Mouse (Mus musculus): ENCODE measurements at regions not wholly inside any gene's neighbourhood (a gene's known extent, or its start where the extent isn't known, plus 50 kb on each side); places are given as distances from the start of the nearest gene placed in this dataset.

DNA sequence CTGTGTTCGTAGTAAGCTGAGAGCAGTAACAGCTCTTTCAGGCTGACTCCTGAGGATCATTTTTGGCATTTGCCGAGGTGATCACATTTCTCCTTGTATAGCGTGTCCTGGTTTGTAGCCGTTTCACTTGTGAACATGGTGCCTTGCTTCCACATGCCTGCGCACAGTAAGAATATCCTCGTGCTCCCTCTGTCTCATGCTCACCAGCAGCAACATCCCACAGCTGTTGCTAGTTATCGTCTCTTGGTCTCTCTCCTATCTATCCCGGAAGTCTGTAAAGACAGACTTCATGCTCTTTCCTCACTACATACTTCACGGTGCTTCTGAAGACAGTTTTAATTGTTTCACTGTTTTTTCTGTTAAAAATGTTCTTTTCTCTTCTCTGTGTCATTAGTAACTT, 331.7 kb upstream of the Tmc3 start:
- DNase-seq (ENCODE audit: low spot score), result no peak

DNA sequence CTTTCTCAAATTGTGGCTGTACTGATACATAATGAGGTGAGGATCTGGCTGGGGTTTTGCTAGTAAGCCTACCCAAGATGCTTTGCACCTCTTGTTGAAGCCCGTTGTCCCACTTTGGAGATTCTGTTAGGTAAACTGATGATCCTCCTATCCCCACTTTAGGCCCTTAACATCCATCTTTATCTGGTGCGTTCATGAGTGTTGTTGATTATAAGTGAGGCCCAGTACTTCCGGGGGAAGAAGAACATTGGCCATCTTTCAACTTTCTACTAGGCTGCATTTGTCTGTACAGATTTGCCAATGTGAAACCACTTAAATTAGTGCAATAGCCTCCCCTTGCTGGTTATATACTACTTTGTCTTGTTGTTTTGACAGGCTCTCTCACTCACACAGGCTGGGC, 331.3 kb upstream of the Tmc3 start:
- DNase-seq (ENCODE audit: low spot score), result no peak

- DNase-seq (ENCODE audit: low spot score), result no peak
These were observed 330.3 kb upstream of the Tmc3 start for GRCm38 (mm10) chr7:83254411-83254810.

- DNase-seq (ENCODE audit: low spot score), result no peak
These were observed 328.4 kb upstream of the Tmc3 start for GRCm38 (mm10) chr7:83256236-83256784.

- DNase-seq (ENCODE audit: low spot score), result no peak
These were observed 326.3 kb upstream of the Tmc3 start for GRCm38 (mm10) chr7:83258363-83258916.

- DNase-seq (ENCODE audit: low spot score), result no peak
These were observed 323.2 kb upstream of the Tmc3 start for GRCm38 (mm10) chr7:83261489-83261888.

- no peak for DNase-seq (ENCODE audit: low spot score)
These were observed 294.6 kb upstream of the Tmc3 start for GRCm38 (mm10) chr7:83289915-83290773.

GRCm38 (mm10) chr7:83307112-83307511, 277.6 kb upstream of the Tmc3 start:
- no peak for DNase-seq (ENCODE audit: low spot score)

GRCm38 (mm10) chr7:83312172-83312571, 272.6 kb upstream of the Tmc3 start:
- DNase-seq (ENCODE audit: low spot score), result no peak

- DNase-seq (ENCODE audit: low spot score), result no peak
These were observed 254.8 kb upstream of the Tmc3 start for GRCm38 (mm10) chr7:83329809-83330412.

DNA sequence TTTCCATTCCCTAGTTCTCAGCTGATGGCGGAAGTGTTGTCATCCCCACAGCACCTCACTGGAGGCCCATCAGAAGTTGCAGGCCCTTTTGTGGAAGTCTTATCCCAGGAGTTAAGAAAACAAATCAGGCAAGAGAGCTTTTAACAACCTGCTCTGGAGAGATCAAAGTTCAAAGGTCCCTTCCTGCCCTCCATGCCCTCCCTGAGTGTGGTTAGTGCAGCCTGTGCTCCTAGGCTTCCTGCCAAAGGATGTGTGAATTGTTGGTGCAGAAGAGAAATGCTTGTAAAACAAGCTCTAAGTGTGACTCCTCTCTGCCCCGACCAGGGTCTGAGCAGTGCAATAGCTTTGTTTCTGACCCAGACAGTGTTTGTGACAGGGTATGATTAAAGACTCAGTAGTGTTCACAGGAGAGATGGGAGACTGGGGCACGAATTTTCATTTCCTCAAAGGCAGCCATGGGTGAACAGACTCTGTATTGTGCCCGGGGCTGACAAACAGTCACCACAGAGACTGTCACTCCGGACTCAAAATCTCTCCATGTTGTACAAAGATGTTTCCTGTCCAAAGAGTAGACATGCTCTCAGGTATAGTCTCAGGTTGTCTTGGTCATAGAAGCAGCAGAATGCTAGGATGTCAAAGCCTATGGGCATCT, 237.5 kb upstream of the Tmc3 start:
- DNase-seq (ENCODE audit: low spot score), result no peak

DNA sequence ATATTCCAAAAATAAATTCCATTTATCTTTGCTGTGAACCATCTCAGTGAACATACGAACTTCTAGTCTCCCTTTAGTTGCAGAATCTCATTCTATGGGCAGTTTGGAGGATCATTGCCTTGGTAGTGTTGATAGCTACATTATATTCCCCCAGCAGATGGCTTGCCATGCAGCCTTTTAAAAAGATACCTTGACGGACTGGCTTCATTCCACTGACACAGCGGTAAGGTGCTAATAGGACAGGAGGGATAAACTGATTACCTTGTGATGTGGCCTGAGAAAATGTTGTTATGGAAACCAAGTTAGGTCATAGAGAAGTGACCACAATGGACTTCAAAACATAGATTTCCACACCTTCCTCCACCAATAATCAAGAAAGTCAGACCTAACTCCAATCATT, 215.5 kb upstream of the Tmc3 start:
- no peak for DNase-seq (ENCODE audit: low spot score)

DNA sequence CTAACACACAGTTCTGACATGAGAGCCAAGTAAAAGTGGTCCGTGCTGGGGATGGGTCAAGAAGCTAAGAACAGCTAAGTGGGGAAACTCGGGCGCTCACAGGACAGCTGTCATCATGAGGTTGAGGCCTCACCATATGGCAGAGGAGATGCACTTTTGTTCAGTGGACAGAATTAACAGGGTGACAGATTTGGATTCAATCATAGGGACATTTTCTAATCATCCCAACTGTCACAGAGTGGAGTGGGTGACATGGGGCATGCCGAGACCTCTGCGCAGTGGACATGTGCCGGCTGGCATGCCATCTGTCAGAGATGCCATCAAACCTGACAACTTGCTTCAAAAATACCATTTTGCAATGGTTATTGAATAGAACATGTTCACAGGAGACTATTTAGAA, 215.1 kb upstream of the Tmc3 start:
- DNase-seq (ENCODE audit: low spot score), result no peak

DNA sequence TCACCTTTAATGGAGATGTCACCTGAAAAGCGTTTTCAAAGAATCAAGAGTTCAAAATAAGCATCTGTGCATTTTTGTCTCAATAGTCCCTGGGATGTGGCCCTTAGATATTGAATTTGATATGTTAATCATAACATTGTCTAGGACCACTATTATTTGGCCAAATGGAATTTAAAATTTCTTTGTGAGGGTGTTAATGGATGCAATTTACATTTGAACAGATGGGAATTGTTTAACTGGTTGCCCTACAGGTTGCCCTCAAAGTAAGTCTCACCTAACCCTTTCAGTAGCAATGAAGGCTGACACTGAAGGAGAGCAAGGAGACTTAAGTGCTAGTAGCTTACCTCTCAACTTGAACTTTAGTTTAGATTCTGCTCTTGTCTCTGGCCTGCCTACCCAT, 207.9 kb upstream of the Tmc3 start:
- no peak for DNase-seq (ENCODE audit: low spot score)

DNA sequence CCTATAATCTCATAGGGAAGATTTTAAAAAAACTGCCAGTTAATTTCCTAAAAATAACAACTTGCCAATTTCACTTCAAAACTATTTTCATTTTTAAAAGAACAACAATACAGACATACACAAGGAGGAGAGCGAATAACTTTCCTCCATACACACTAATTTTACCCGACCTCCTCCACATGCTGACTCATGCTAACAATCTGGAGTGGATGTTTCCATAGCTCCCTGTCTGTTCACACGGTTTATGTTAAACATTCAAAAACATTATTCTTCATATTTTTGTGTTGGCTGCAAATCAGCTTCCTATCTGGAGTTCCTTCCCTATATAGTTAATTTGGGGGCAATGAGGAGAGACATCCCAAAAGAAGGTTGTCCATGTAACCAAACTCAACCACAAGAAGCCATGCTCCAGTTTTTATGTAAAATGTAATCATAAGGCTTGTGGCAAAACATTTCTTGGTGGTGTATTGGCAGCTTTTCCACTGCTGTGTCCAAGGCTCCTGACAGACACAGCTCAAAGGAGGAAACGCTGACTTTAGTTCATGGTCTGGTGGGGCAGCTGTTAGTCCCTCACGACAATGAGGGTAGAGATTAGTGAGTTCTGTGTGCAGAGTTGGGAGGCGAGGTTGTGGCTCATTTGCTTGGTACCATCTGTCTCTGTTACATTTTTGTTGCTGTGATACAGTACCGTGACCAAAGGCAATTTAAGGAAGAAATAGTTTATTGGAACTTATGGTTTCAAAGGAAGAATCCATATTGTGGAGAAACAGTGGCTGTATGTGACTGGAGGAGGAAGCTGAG, 203.1 kb upstream of the Tmc3 start:
- no peak for DNase-seq (ENCODE audit: low spot score)

DNA sequence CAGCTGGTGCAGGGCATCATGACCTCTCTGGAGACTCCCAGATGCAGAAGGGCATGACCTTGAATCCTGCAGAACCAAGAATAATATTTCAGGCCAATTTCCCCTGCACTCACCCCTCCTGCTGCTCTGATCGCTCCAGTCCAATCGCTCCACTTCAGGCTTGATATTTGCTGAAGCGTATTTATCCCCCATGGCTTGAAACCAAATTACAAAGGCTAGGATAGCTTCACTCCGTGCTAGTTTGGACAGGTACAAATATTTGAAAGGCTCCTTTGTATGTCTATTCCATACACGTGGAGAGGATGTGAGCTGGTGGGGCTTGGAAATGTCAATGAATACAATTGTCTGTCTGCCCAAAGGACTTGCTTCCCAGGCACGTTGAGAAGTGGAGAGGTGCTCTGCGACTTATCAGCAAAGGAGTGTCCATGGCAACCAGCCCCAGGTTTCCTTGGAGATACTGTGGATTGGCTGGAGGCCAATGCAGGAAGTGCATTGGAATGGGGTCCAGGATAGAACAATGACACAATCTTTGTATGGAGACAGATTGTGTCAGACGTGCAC, 201.8 kb upstream of the Tmc3 start:
- no peak for DNase-seq (ENCODE audit: low spot score)

DNA sequence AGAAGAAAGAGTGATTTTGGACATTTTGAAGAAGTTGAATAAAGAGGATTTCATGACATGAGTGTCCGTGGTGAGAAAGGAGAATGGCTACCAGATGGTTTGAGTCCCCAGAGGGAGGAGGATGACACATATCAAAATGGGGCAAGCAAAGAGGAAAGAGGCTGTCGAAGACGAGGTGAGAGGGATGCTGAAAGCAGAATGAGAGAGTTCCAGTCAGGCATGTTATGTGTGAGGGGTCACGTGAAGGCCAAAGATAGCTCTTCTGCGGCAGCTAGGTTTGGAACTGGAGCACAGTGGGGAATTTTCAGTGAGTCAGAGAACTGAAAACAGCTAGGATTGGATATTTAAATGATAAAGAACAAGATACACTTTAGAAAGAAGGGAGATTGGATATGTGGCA, 193.3 kb upstream of the Tmc3 start:
- DNase-seq (ENCODE audit: low spot score), result no peak

DNA sequence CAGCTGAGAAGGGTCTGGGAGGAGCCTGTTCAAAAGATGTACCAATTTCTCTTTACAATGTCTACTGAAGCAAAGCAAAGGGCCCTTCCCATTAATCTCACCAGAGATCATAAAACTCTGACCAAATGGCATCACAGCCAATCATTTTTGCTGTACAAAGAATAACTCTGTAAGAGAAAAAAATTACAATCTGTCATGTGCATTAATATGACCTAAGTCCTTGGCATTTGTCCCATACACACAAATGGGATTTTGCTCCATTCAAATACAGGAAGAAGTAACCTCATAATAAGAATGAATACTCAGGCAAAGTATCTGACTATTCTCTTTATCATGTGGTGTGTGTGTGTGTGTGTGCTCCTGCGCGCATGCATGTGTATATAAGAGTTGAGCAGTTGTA, 192.5 kb upstream of the Tmc3 start:
- no peak for DNase-seq (ENCODE audit: low spot score)

GRCm38 (mm10) chr7:83392625-83393024, 192.1 kb upstream of the Tmc3 start:
- peak; percentile 3 for DNase-seq (ENCODE audit: low spot score)

- DNase-seq (ENCODE audit: low spot score), result no peak
These were observed 190.6 kb upstream of the Tmc3 start for GRCm38 (mm10) chr7:83394156-83394555.

DNA sequence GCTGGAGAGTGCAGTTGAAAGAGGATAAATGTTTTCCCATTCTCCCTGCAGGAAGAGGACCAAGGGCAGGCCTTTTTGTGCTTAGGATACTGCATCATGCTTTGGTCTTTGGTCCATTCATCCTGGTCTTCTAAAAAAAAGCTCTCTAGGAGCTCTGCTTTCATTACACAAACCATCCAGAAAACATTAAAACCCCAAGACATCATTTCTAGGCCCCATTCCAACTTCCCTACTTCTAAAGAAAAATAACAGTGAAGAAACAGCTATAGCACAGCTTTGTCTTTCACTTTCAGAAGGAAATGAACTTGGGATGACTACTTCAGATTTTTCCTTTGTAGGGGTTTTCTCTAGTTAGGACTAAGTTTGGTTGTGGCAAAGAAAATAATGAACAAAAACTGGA, 185.1 kb upstream of the Tmc3 start:
- DNase-seq (ENCODE audit: low spot score), result no peak

Measured in adipocyte (in vitro differentiated cells).